8 mouse cellular contexts compared by ENCODE assay signal in the genomic region with DNA sequence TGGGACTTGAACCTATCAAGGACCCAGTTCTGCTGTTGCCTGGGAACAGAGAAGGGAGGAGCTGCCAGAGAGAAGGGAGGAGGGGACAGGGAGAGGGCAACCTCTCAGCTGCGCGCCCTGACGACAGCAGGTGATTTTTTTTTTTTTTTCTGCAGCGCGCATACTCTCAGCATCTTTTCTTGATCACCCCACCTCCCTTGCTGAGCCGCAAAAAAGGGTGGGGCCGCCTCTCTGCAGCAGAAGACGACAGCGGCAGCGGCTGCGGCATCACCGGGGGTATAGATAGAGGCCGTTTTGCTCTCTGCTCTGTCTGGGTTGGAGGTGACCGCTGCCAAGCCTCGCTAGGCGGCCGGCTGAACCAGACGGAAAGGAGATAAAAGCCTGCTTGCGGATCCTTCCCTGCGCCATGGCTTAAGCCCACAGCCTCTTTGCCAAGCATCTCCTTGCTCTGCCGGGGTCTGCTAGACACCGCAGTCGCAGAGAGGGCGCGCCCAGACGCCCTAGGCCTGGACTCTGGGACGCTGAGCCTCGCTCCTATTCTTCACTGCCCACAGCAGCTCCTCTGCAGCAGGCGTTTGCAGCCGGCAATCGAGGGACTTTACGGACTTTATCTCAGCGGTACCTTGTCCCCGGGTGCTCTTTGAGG. TPM values are rescaled to one million over a fixed set of nuclear protein-coding genes. Genes with fewer than 3 reads are reported as not detected.
DNase-seq lines count a peak whose midpoint lies in the region; ATAC-seq lines count a peak whose summit lies in the region.

Gene Map6, plus strand, starts transcription at position 197 of the 646 bp plus-strand sequence.

- peaks cover 33% of the 10 kb centered on the region for H3K4me1 ChIP-seq in forebrain, embryonic 16.5 days (replicated peaks; ENCODE audit: control insufficient read depth, insufficient read depth, low read length)

- ATAC-seq in forebrain, embryonic 16.5 days, result peak; percentile 70
- ATAC-seq in granulocyte monocyte progenitor cell, adult 5-6 weeks (replicated peaks; ENCODE audit: poor library complexity, severe bottlenecking), result no peak

- H3K27me3 ChIP-seq in forebrain, embryonic 16.5 days (replicated peaks; ENCODE audit: control insufficient read depth, insufficient read depth, low read length), result no peaks in the 10 kb centered on the region

- under 1% methylated on average over 34 of the region's 34 CpGs for WGBS in forebrain, embryonic 16.5 days

- no peaks in the 10 kb centered on the region for H3K36me3 ChIP-seq in forebrain, embryonic 16.5 days (ENCODE audit: control insufficient read depth, insufficient read depth)

- H3K9ac ChIP-seq in forebrain, embryonic 16.5 days (replicated peaks; ENCODE audit: low read depth, low read length), result peak within 1 kb of the TSS; percentile 58

- peak; percentile 46 to 54 for DNase-seq in lung, adult 18-20 months
- DNase-seq in lung, postnatal 25 days (ENCODE audit: low spot score), result no peak
- peak; percentile 73 for DNase-seq in cerebellum, adult 11 months
- peak; percentile 60 to 71 for DNase-seq in layer of hippocampus, postnatal 14 days (ENCODE audit: low spot score in 2 of 2)
- DNase-seq in lung, postnatal 10 days, result peak; percentile 33
- peak; percentile 77 to 82 for DNase-seq in right cerebral cortex, postnatal 36 days (ENCODE audit: low spot score in 2 of 2)

- peak within 1 kb of the TSS; percentile 86 for H3K27ac ChIP-seq in forebrain, embryonic 16.5 days (ENCODE audit: low read length)

- peak within 1 kb of the TSS; percentile 80 for H3K4me3 ChIP-seq in forebrain, embryonic 16.5 days (replicated peaks; ENCODE audit: low read length)

- H3K9me3 ChIP-seq in forebrain, embryonic 16.5 days (ENCODE audit: control insufficient read depth, low read length), result no peaks in the 10 kb centered on the region

- peak within 1 kb of the TSS; percentile 90 for H3K4me2 ChIP-seq in forebrain, embryonic 16.5 days (ENCODE audit: low read length)

RNA-seq across cellular contexts. Expression of gene Map6, which starts in this region (rescaled TPM):
- 69.3 and 90.0 TPM in 2 replicates for polyA plus RNA-seq in forebrain, embryonic 16.5 days (2015; fragmentation: Nextera tagmentation; extraction: Ambion mirVana)
- total RNA-seq in layer of hippocampus, postnatal 14 days (2021), result 100 to 1,000 TPM; 125 to 131 TPM
- total RNA-seq in granulocyte monocyte progenitor cell, adult 5-6 weeks (2014; fragmentation: Nextera tagmentation), result not detected in 2 replicates
- total RNA-seq in granulocyte monocyte progenitor cell, adult 5-6 weeks (2017), result not detected in 2 replicates

Comparison
In these comparisons a context has a peak if more than half of its experiments do, and no peak if none do; other contexts are left out.
1. RNA of gene Map6 (total RNA-seq): 125 to 131 TPM in layer of hippocampus, postnatal 14 days; not detected in granulocyte monocyte progenitor cell, adult 5-6 weeks; every median in the first group is over 100 times any median in the second.